Mouse (Mus musculus) lung, adult 2 months (tissue): ENCODE data around the gene Pole4.

ENCODE experiments used
- CTCF ChIP-seq: fragments of 200-500 bp; IDR thresholded peaks from 2 replicates; pipeline ENCODE4 v1.5.1; 2011; ENCODE audit warnings: mild to moderate bottlenecking, low read length, control low read depth; ENCODE audit not compliant: insufficient read depth
- POLR2A ChIP-seq: fragments of 200-500 bp; IDR thresholded peaks from 2 replicates; pipeline ENCODE4 v1.6.1; 2011; ENCODE audit warnings: low read depth, mild to moderate bottlenecking, control low read depth, low read length, borderline replicate concordance; ENCODE audit errors: extremely low read depth

GRCm38 (mm10) chr6:82741518-82741880 is 36.3 kb upstream of the Pole4 start:
- no peak for TF ChIP-seq CTCF
- no peak for TF ChIP-seq POLR2A
